Mouse (Mus musculus) C2C12 (cell line): ENCODE measurements around the gene Dnaja2. TPM values are rescaled to one million over a fixed set of nuclear protein-coding genes. Genes with fewer than 3 reads are reported as not detected.

ENCODE experiments used
- H3K27me3 ChIP-seq: one replicate; pipeline ENCODE4 v1.6.1; 2011; ENCODE audit not compliant: control insufficient read depth, insufficient read depth, insufficient read length
- H3K36me3 ChIP-seq: one replicate; pipeline ENCODE4 v1.6.1; 2011; ENCODE audit not compliant: control insufficient read depth, insufficient read depth
- H3K4me3 ChIP-seq: one replicate; pipeline ENCODE4 v1.5.1; 2011; ENCODE audit warnings: mild to moderate bottlenecking, control low read depth; ENCODE audit not compliant: poor library complexity, insufficient read depth, severe bottlenecking
- H3K79me2 ChIP-seq: one replicate; pipeline ENCODE4 v1.6.1; 2011; ENCODE audit not compliant: control insufficient read depth, insufficient read depth
- H3K79me3 ChIP-seq: one replicate; pipeline ENCODE4 v1.6.1; 2011; ENCODE audit warnings: low read depth, control low read depth
- H3ac ChIP-seq: one replicate; pipeline ENCODE3; 2011; ENCODE audit warnings: low read depth; ENCODE audit not compliant: control insufficient read depth, insufficient read length
- CEBPB ChIP-seq: IDR thresholded peaks from one replicate; pipeline ENCODE4 v1.6.1; 2011; ENCODE audit warnings: low read depth, mild to moderate bottlenecking, control low read depth, moderate library complexity
- CTCF ChIP-seq: IDR thresholded peaks from one replicate; pipeline ENCODE4 v1.5.1; 2011; ENCODE audit not compliant: control insufficient read depth, insufficient read depth, insufficient read length
- FOSL1 ChIP-seq: IDR thresholded peaks from one replicate; pipeline ENCODE4 v1.8.0; 2011; ENCODE audit warnings: mild to moderate bottlenecking, low read length; ENCODE audit not compliant: poor library complexity, insufficient read depth, severe bottlenecking
- MAX ChIP-seq: IDR thresholded peaks from one replicate; pipeline ENCODE4 v1.6.1; 2011; ENCODE audit warnings: mild to moderate bottlenecking, control low read depth
- MYOD1 ChIP-seq: IDR thresholded peaks from one replicate; pipeline ENCODE4 v1.6.1; 2011; ENCODE audit warnings: low read depth; ENCODE audit not compliant: control insufficient read depth, insufficient read length
- MYOG ChIP-seq: IDR thresholded peaks from one replicate; pipeline ENCODE4 v1.6.1; 2011; ENCODE audit not compliant: control insufficient read depth, insufficient read length; ENCODE audit errors: extremely low read depth
- USF1 ChIP-seq: IDR thresholded peaks from one replicate; pipeline ENCODE4 v1.6.1; 2011; ENCODE audit warnings: low read depth, mild to moderate bottlenecking, control low read depth, moderate library complexity
- polyA plus RNA-seq: library from polyadenylated mRNA; unstranded; fragments of >200 nt; fragmentation: generic; extraction: Trizol; gene quantifications from one replicate; pipeline ENCODE4 v1.2.1, GENCODE M21; 2012; ENCODE audit warnings: missing spikeins

Dnaja2 gene
- polyA plus RNA-seq, 1 experiment, result 104 TPM

DNA sequence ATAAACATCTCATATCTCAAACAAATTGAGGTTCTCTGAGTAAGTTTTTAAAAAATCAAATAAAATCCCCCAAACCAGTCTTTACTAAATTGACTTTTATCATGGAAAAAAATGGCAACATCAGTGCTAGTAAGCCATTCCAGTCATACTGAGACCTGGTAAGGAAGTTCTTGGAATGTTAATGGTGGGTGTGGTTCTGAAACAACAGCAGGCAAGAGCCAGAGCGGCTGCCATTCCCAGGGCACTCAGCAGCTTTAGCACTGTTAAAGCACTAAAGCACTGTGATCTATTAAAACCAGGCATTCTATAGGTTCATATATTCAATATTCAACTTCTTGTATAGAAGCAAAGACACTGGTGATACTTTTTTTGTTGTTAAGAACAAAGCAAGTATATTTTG lies 35.1 kb upstream of the Dnaja2 start:
- H3K4me3 ChIP-seq, result no peak overlapping the region
- H3K79me2 ChIP-seq, result no peaks in the 10 kb centered on the region
- no peak for TF ChIP-seq MYOD1
- no peak for TF ChIP-seq CTCF
- TF ChIP-seq MAX, result no peak
- no peak for TF ChIP-seq MYOG
- no peak for TF ChIP-seq FOSL1
- TF ChIP-seq USF1, result no peak
- no peak for TF ChIP-seq CEBPB
- no peaks in the 10 kb centered on the region for H3K36me3 ChIP-seq
- H3K27me3 ChIP-seq, result no peaks in the 10 kb centered on the region
- H3ac ChIP-seq, result no peak overlapping the region
- no peaks in the 10 kb centered on the region for H3K79me3 ChIP-seq

GRCm38 (mm10) chr8:85588596-85588995 lies 33.5 kb upstream of the Dnaja2 start:
- no peaks in the 10 kb centered on the region for H3K36me3 ChIP-seq

DNA sequence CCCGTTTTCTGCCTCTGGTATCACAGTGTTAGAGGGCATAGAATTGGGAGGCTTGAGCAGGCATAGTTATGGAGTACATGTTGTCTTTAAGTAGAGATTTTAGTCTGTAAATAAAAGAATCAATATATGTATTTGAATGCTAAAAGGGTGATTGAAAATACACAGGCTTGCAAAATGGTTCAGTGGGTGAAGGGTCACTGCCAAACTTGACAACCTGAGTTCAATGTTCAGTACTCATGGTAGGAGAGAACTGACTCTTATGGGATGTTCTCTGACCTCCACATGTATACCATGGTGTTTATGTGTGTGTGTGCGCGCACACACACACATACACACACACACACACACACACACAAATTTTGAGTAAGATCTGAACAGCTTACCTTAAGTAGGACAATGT lies 22.5 kb upstream of the Dnaja2 start:
- TF ChIP-seq MYOD1 (no peak), USF1 (no peak), CEBPB (no peak), CTCF (no peak), MAX (no peak), FOSL1 (no peak), MYOG (no peak)
- no peak overlapping the region for H3K4me3 ChIP-seq
- no peaks in the 10 kb centered on the region for H3K79me3 ChIP-seq
- H3K79me2 ChIP-seq, result no peaks in the 10 kb centered on the region
- H3K36me3 ChIP-seq, result no peaks in the 10 kb centered on the region
- no peaks in the 10 kb centered on the region for H3K27me3 ChIP-seq
- H3ac ChIP-seq, result no peak overlapping the region

More at GRCm38 (mm10) chr8:85588596-85588995, 33.5 kb upstream of the Dnaja2 start:
- Histone ChIP-seq H3ac (no peak overlapping the region), H3K27me3 (no peaks in the 10 kb centered on the region), H3K79me2 (no peaks in the 10 kb centered on the region), H3K79me3 (no peaks in the 10 kb centered on the region), H3K4me3 (no peak overlapping the region)
- TF ChIP-seq USF1 (no peak), CEBPB (no peak), CTCF (no peak), MAX (no peak), MYOD1 (no peak), FOSL1 (no peak), MYOG (no peak)

GRCm38 (mm10) chr8:85573972-85574496 lies 18.9 kb upstream of the Dnaja2 start:
- TF ChIP-seq CEBPB, result no peak
- no peak for TF ChIP-seq FOSL1
- no peak for TF ChIP-seq MYOD1
- TF ChIP-seq MAX, result no peak
- TF ChIP-seq MYOG, result no peak
- no peak for TF ChIP-seq USF1
- TF ChIP-seq CTCF, result no peak
- Histone ChIP-seq H3K79me2 (no peaks in the 10 kb centered on the region), H3K79me3 (no peaks in the 10 kb centered on the region), H3ac (no peak overlapping the region), H3K27me3 (no peaks in the 10 kb centered on the region), H3K4me3 (no peak overlapping the region), H3K36me3 (no peaks in the 10 kb centered on the region)

GRCm38 (mm10) chr8:85570466-85570865 lies 15.3 kb upstream of the Dnaja2 start:
- Histone ChIP-seq H3K27me3 (no peaks in the 10 kb centered on the region), H3K36me3 (no peaks in the 10 kb centered on the region), H3K79me3 (no peaks in the 10 kb centered on the region), H3K4me3 (no peak overlapping the region), H3K79me2 (no peaks in the 10 kb centered on the region), H3ac (no peak overlapping the region)
- no peak for TF ChIP-seq MYOD1
- TF ChIP-seq MAX, result no peak
- TF ChIP-seq USF1, result no peak
- TF ChIP-seq CTCF, result no peak
- TF ChIP-seq MYOG, result no peak
- no peak for TF ChIP-seq CEBPB
- no peak for TF ChIP-seq FOSL1

DNA sequence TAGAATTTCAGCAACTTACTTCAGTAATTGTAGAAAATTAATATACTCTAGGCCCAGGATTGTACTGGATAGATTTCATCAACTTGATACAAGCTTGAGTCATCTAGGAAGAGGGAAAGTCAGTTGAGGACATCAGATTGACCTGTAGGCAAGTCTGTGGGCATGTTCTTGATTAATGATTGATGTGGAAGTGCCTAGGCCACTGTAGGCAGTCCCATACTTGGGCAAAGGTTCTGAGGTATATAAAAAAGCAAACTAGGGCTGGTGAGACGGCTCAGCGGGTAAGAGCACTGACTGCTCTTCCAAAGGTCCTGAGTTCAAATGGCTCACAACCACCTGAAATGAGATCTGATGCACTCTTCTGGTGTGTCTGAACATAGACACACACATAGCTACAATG lies 12.7 kb upstream of the Dnaja2 start:
- no peaks in the 10 kb centered on the region for H3K36me3 ChIP-seq
- H3ac ChIP-seq, result no peak overlapping the region
- TF ChIP-seq FOSL1 (no peak), MAX (no peak), CTCF (no peak), MYOG (no peak), MYOD1 (no peak)
- no peaks in the 10 kb centered on the region for H3K79me3 ChIP-seq
- H3K4me3 ChIP-seq, result no peak overlapping the region
- no peaks in the 10 kb centered on the region for H3K79me2 ChIP-seq
- H3K27me3 ChIP-seq, result no peaks in the 10 kb centered on the region
